Mouse (Mus musculus) MEL (cell line): ENCODE data around the gene Tfap2e. TPM values are rescaled to one million over a fixed set of nuclear protein-coding genes. Genes with fewer than 3 reads are reported as not detected.

Experiments used
- DNase-seq: peaks from one replicate; pipeline ENCODE4 v3.0.0; 2011; ENCODE audit warnings: low read depth, low spot score
- H3K27ac ChIP-seq: 2 replicates; pipeline ENCODE4 v1.5.1; 2012; ENCODE audit warnings: low read depth, mild to moderate bottlenecking, control low read depth, low read length, moderate library complexity; ENCODE audit not compliant: control insufficient read depth
- H3K27me3 ChIP-seq, 2 experiments: fragments of 150-350 bp in 1 of 2; sonication (generic) in 1 of 2; 2 replicates each; pipeline ENCODE4 v1.6.1; 2012; ENCODE audit warnings: low read length in 2 of 2, mild to moderate bottlenecking in 2 of 2, improper control_type of control experiment in 1 of 2, moderate library complexity in 1 of 2; ENCODE audit not compliant: insufficient read depth in 2 of 2, control insufficient read depth in 1 of 2
- H3K36me3 ChIP-seq, 2 experiments: 2 replicates each; pipeline ENCODE4 v1.6.1; 2012 to 2014; ENCODE audit warnings: low read length in 2 of 2, improper control_type of control experiment in 1 of 2, inconsistent platforms in 1 of 2, mild to moderate bottlenecking in 1 of 2; ENCODE audit not compliant: insufficient read depth in 2 of 2, control insufficient read depth in 1 of 2
- H3K4me1 ChIP-seq, 2 experiments: fragments of 150-350 bp in 1 of 2; sonication (generic) in 1 of 2; 2 replicates each; pipeline ENCODE4 v1.6.1; 2012; ENCODE audit warnings: low read length in 2 of 2, improper control_type of control experiment in 1 of 2, mild to moderate bottlenecking in 1 of 2; ENCODE audit not compliant: insufficient read depth in 2 of 2, control insufficient read depth in 1 of 2
- H3K4me3 ChIP-seq, 2 experiments: fragments of 150-350 bp in 1 of 2; sonication (generic) in 1 of 2; 2 replicates each; pipeline ENCODE4 v1.5.1; 2012; ENCODE audit warnings: low read depth in 2 of 2, low read length in 2 of 2, mild to moderate bottlenecking in 2 of 2, moderate library complexity in 2 of 2, control low read depth in 1 of 2, improper control_type of control experiment in 1 of 2; ENCODE audit not compliant: control insufficient read depth in 1 of 2, insufficient read depth in 1 of 2
- H3K79me2 ChIP-seq: 2 replicates; pipeline ENCODE4 v1.6.1; 2012; ENCODE audit warnings: mild to moderate bottlenecking, low read length, moderate library complexity; ENCODE audit not compliant: control insufficient read depth, poor library complexity, insufficient read depth
- H3K9ac ChIP-seq: 2 replicates; pipeline ENCODE4 v1.6.1; 2012; ENCODE audit warnings: low read depth, mild to moderate bottlenecking, control low read depth, low read length, moderate library complexity; ENCODE audit not compliant: control insufficient read depth, poor library complexity, severe bottlenecking
- H3K9me3 ChIP-seq: fragments of 150-350 bp; sonication (generic); replicated peaks from 2 replicates; pipeline ENCODE4 v1.6.1; 2012; ENCODE audit warnings: mild to moderate bottlenecking, low read length, improper control_type of control experiment, moderate library complexity; ENCODE audit not compliant: insufficient read depth
- BHLHE40 ChIP-seq: IDR thresholded peaks from 2 replicates; pipeline ENCODE4 v1.6.1; 2012; ENCODE audit warnings: low read depth, mild to moderate bottlenecking, inconsistent platforms, low read length, improper control_type of control experiment, borderline replicate concordance
- CHD1 ChIP-seq: IDR thresholded peaks from 2 replicates; pipeline ENCODE4 v1.6.1; 2012; ENCODE audit warnings: low read depth, mild to moderate bottlenecking, inconsistent platforms, low read length, improper control_type of control experiment
- CTCF ChIP-seq, 3 experiments: IDR thresholded peaks in 2 of 3; conservative IDR thresholded peaks in 1 of 3; 2 replicates each; pipeline ENCODE4 v1.5.1; 2011 to 2012; ENCODE audit warnings: low read length in 3 of 3, low read depth in 2 of 3, mild to moderate bottlenecking in 2 of 3, improper control_type of control experiment in 1 of 3, inconsistent platforms in 1 of 3, mixed read lengths in 1 of 3, moderate library complexity in 1 of 3; ENCODE audit not compliant: control insufficient read depth in 1 of 3, insufficient read depth in 1 of 3, poor library complexity in 1 of 3, severe bottlenecking in 1 of 3
- ELF1 ChIP-seq: IDR thresholded peaks from 2 replicates; pipeline ENCODE4 v1.6.1; 2014; ENCODE audit warnings: low read depth, mild to moderate bottlenecking, inconsistent platforms, low read length, improper control_type of control experiment, moderate library complexity
- EP300 ChIP-seq, 2 experiments: IDR thresholded peaks; 2 replicates each; pipeline ENCODE4 v1.6.1; 2011; ENCODE audit warnings: improper control_type of control experiment in 2 of 2, low read length in 2 of 2, low read depth in 1 of 2, mild to moderate bottlenecking in 1 of 2
- HCFC1 ChIP-seq: IDR thresholded peaks from 2 replicates; pipeline ENCODE4 v1.6.1; 2012; ENCODE audit warnings: low read depth, mild to moderate bottlenecking, inconsistent platforms, low read length, improper control_type of control experiment, moderate library complexity
- JUND ChIP-seq: IDR thresholded peaks from 2 replicates; pipeline ENCODE4 v1.6.1; 2011; ENCODE audit warnings: low read depth, mild to moderate bottlenecking, improper control_type of control experiment, low read length
- KAT2A ChIP-seq: conservative IDR thresholded peaks from 2 replicates; pipeline ENCODE4 v1.6.1; 2012; ENCODE audit warnings: low read depth, low read length, improper control_type of control experiment, inconsistent platforms
- MAFK ChIP-seq: IDR thresholded peaks from 2 replicates; pipeline ENCODE4 v1.6.1; 2011; ENCODE audit warnings: low read depth, mild to moderate bottlenecking, low read length, improper control_type of control experiment, borderline replicate concordance
- MAX ChIP-seq: IDR thresholded peaks from 2 replicates; pipeline ENCODE4 v1.6.1; 2011; ENCODE audit warnings: low read length, improper control_type of control experiment
- MAZ ChIP-seq: IDR thresholded peaks from 2 replicates; pipeline ENCODE4 v1.6.1; 2012; ENCODE audit warnings: low read depth, mild to moderate bottlenecking, inconsistent platforms, low read length, improper control_type of control experiment
- NRF1 ChIP-seq: IDR thresholded peaks from 2 replicates; pipeline ENCODE4 v1.6.1; 2014; ENCODE audit warnings: low read depth, mild to moderate bottlenecking, inconsistent platforms, low read length, improper control_type of control experiment, moderate library complexity; ENCODE audit not compliant: poor library complexity, insufficient read depth, severe bottlenecking
- POLR2A ChIP-seq, 2 experiments: IDR thresholded peaks; 2 replicates each; pipeline ENCODE4 v1.6.1; 2011 to 2012; ENCODE audit warnings: low read length in 2 of 2, mild to moderate bottlenecking in 2 of 2, control low read depth in 1 of 2, improper control_type of control experiment in 1 of 2, low read depth in 1 of 2, moderate library complexity in 1 of 2; ENCODE audit not compliant: control insufficient read depth in 1 of 2, insufficient read depth in 1 of 2, poor library complexity in 1 of 2
- POLR2AphosphoS2 ChIP-seq: IDR thresholded peaks from 2 replicates; pipeline ENCODE4 v1.6.1; 2011; ENCODE audit warnings: low read length, improper control_type of control experiment
- RAD21 ChIP-seq: IDR thresholded peaks from 2 replicates; pipeline ENCODE4 v1.6.1; 2011; ENCODE audit warnings: mild to moderate bottlenecking, low read depth, low read length, improper control_type of control experiment
- SMC3 ChIP-seq: IDR thresholded peaks from 2 replicates; pipeline ENCODE4 v1.6.1; 2011; ENCODE audit warnings: low read depth, low read length, improper control_type of control experiment
- TAL1 ChIP-seq: IDR thresholded peaks from 2 replicates; pipeline ENCODE4 v1.6.1; 2012; ENCODE audit warnings: mild to moderate bottlenecking, inconsistent platforms, low read length, moderate library complexity, mixed read lengths
- UBTF ChIP-seq: IDR thresholded peaks from 2 replicates; pipeline ENCODE4 v1.6.1; 2012; ENCODE audit warnings: low read depth, mild to moderate bottlenecking, inconsistent platforms, low read length, improper control_type of control experiment, moderate library complexity, borderline replicate concordance; ENCODE audit not compliant: insufficient read depth
- USF1 ChIP-seq: IDR thresholded peaks from 2 replicates; pipeline ENCODE4 v1.6.1; 2014; ENCODE audit warnings: low read depth, mild to moderate bottlenecking, inconsistent platforms, low read length, improper control_type of control experiment, moderate library complexity
- ZKSCAN1 ChIP-seq: IDR thresholded peaks from 2 replicates; pipeline ENCODE4 v1.6.1; 2012; ENCODE audit warnings: low read depth, mild to moderate bottlenecking, inconsistent platforms, low read length, improper control_type of control experiment, moderate library complexity
- ZMIZ1 ChIP-seq: IDR thresholded peaks from 2 replicates; pipeline ENCODE4 v1.6.1; 2012; ENCODE audit warnings: low read depth, mild to moderate bottlenecking, inconsistent platforms, low read length, improper control_type of control experiment, moderate library complexity
- ZNF384 ChIP-seq: IDR thresholded peaks from 2 replicates; pipeline ENCODE4 v1.6.1; 2012; ENCODE audit warnings: low read depth, mild to moderate bottlenecking, inconsistent platforms, low read length, improper control_type of control experiment
- polyA plus RNA-seq, 2 experiments: library from polyadenylated mRNA; stranded (reverse) in 1 of 2; unstranded in 1 of 2; fragments of >175 nt in 1 of 2; fragments of >200 nt in 1 of 2; gene quantifications; 2 replicates each; pipeline versions ENCODE4 v1.2.1 to v1.2.4; 2012; ENCODE audit warnings: low replicate concordance in 2 of 2, low read depth in 1 of 2; ENCODE audit not compliant: insufficient read length in 2 of 2, insufficient read depth in 1 of 2, missing spikeins in 1 of 2
- total RNA-seq: library from RNA; depleted of rRNA; stranded (reverse); fragments of 300-350 nt; gene quantifications from 2 replicates; pipeline ENCODE4 v1.2.3, GENCODE M21; 2012

The Tfap2e gene
- total and polyA plus RNA-seq, 3 experiments: 0.03 TPM; not detected in 2

DNA sequence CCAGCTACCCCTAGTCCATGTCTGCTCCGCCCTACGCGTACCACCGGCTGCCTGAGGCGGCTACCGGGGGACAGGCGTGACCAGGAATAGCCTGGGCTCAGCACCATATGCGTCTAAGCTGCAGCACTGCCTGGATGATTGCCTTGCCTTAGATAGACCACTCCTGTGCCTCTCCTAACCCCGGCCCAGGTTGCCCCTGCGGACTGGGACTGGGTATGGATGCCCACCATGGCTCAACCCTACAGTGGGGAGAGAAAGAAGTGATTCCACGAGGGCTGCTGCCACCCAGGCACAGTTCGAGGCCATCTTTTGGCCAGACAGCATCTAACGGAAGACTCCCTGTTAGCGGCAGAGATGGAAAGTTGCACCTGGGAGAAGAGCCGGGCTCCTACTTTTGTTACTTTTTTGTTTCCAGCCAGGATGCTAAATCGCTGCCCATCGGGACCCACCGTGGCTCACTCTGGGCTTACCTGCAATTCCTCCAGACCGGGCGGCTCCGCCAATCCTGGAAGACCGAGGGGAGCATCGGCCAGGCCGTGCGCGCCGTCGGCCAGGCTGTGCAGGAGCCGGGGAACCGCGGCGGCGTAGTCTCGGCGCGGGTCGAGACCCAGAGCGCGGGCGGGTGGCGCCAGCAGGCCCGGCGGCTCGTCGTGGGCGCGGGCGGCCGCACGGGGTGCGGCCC is 1.2 kb downstream of the Tfap2e start:
- no peak overlapping the region for H3K4me3 ChIP-seq
- DNase-seq: no peak

DNA sequence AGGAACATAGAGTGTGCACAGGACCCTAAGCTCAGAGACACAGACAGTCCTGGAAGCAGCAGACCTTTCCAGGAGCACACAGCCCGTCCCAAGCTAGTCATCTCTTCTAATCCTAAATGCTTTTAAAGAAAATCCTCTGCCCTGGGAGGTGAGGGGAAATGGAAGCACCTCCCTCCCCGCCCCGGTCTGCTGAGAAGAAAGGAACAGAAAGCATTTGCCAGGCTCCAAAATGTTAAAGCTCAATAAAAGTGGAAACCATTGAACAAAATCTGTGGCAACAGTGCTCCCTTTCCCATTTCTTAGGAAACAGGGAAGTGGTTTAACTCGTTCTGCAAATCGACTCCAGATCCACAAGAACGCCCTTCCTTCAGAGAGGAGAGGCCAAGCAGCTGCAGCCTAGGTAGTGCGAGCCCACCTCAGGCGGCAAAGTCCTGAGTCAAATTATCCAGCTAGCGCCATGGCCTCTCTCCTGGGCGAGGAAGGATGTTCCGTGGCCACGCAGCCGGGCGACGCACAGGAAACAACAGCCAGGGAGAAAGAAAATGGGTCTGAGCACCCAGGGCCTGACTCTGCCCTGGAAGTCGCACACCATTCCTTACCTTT is 1.9 kb downstream of the Tfap2e start:
- Histone ChIP-seq H3K9ac (no peak overlapping the region), H3K79me2 (no peaks in the 10 kb centered on the region), H3K36me3 (no peaks in the 10 kb centered on the region), H3K27ac (no peak overlapping the region), H3K4me1 (no peaks in the 10 kb centered on the region), H3K9me3 (no peaks in the 10 kb centered on the region), H3K4me3 (no peak overlapping the region), H3K27me3 (no peaks in the 10 kb centered on the region)
- TF ChIP-seq SMC3 (no peak), UBTF (no peak), NRF1 (no peak), USF1 (no peak), MAX (no peak), ZMIZ1 (no peak), HCFC1 (no peak), MAFK (no peak), CHD1 (no peak), POLR2A (IDR thresholded peaks at IDR 0.05; ENCODE audit: control insufficient read depth in 1 of 2, insufficient read depth in 1 of 2, low read depth in 1 of 2, low read length in 2 of 2, poor library complexity in 1 of 2) (no peak), EP300 (IDR thresholded peaks at IDR 0.05; ENCODE audit: low read depth in 1 of 2, low read length in 2 of 2) (no peak), KAT2A (no peak), ELF1 (no peak), JUND (no peak)
- DNase-seq: no peak

More for the DNA sequence above, 1.2 kb downstream of the Tfap2e start:
- Histone ChIP-seq H3K79me2 (no peaks in the 10 kb centered on the region), H3K27me3 (no peaks in the 10 kb centered on the region), H3K27ac (no peak overlapping the region), H3K9ac (no peak overlapping the region), H3K36me3 (no peaks in the 10 kb centered on the region), H3K9me3 (no peaks in the 10 kb centered on the region), H3K4me1 (no peaks in the 10 kb centered on the region)
- TF ChIP-seq POLR2AphosphoS2 (no peak), CHD1 (no peak), CTCF (IDR thresholded peaks at IDR 0.05 in 2 of 3, conservative IDR thresholded peaks at IDR 0.05 in 1 of 3; ENCODE audit: control insufficient read depth in 1 of 3, insufficient read depth in 1 of 3, low read depth in 2 of 3, low read length in 3 of 3, poor library complexity in 1 of 3, severe bottlenecking in 1 of 3) (no peak), ZNF384 (no peak), MAZ (no peak), NRF1 (no peak), RAD21 (no peak), TAL1 (no peak), BHLHE40 (no peak), USF1 (no peak), KAT2A (no peak), ZKSCAN1 (no peak)
- TF ChIP-seq, all 39 proteins: peak for 0
